Mouse (Mus musculus) left cerebral cortex, adult 18-20 months (tissue): Measurements from ENCODE around the gene Stk10. TPM values are rescaled to one million over a fixed set of nuclear protein-coding genes. Genes with fewer than 3 reads are reported as not detected.
"Not testable (repeated sequence)": the region's sequence is repeated elsewhere in the genome, so short reads cannot be mapped to it uniquely, and the experiment has no call there.

ENCODE experiments used
- DNase-seq, 2 experiments: peaks; one replicate each; pipeline ENCODE4 v3.0.0; 2021 to 2022; ENCODE audit warnings: low spot score in 2 of 2, mixed read lengths in 1 of 2
- long read RNA-seq, 2 experiments: library from polyadenylated mRNA; stranded (forward); transcript quantifications; one replicate each; pipeline ENCODE4 v2.0.0; 2021
- total RNA-seq, 2 experiments: library from RNA; stranded (reverse); gene quantifications; 2 replicates each; pipeline ENCODE4 v1.2.3; 2021

Stk10 gene
- 1 to 10 TPM; 8.4 to 9.5 TPM for total RNA-seq
- long read RNA-seq, experiment 1, partial matches to known transcripts, result 0 of 5 reads
- long read RNA-seq, experiment 1, other reads (novel, unspliced or antisense), result 5 of 5 reads
- long read RNA-seq, experiment 2, partial matches to known transcripts, result 0 of 3 reads
- long read RNA-seq, experiment 2, other reads (novel, unspliced or antisense), result 3 of 3 reads

GRCm38 (mm10) chr11:32532765-32533481 is at the start of gene Stk10:
TSS of gene Stk10 (plus strand) at chr11:32533305.
- DNase-seq, result peak; percentile 85 to 91

- DNase-seq, result no peak
Measured at GRCm38 (mm10) chr11:32485290-32485689, 47.8 kb upstream of the Stk10 start.

GRCm38 (mm10) chr11:32486621-32487020 is 46.5 kb upstream of the Stk10 start:
- DNase-seq, result no peak

DNA sequence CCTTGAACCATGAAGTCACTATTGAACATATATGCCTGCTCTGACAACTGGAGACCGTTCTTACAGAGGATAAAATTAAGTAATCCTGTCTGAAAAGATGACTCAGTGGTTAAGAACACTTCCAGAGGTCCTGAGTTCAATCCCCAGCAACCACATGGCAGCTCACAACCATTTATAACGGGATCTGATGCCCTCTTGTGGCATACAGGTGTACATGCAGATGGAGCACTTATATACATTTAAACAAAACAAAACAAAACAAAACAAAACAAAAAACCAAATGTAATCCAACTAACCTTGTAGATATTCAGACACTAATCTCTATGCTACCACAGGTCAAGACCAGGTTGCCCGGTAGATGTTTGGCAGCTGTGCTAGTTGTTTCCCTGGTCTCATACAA is 45.6 kb upstream of the Stk10 start:
- DNase-seq, result no peak

DNA sequence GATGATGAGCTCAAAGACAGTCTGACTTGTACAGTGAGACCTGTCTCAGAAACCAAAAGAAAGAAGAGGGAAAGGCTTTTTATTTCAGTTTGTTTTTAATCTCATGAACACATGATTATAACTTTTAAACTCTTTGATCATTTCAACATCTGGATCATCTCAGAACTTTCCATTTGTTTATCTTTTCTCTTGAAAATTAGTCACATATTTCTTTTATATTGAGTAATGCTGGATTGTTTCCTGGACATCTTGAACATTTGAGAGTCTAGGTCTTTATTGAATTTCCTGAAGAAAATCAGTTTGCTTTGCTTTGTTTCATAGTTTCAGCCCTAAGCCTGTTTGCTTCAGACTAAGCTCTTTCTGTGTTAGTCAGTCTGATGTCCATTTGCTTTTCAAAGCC is 44.8 kb upstream of the Stk10 start:
- no peak for DNase-seq

- DNase-seq, result no peak
Measured at GRCm38 (mm10) chr11:32488808-32489670, 44.1 kb upstream of the Stk10 start.

GRCm38 (mm10) chr11:32491079-32491478 is 42.0 kb upstream of the Stk10 start:
- DNase-seq, result no peak

DNA sequence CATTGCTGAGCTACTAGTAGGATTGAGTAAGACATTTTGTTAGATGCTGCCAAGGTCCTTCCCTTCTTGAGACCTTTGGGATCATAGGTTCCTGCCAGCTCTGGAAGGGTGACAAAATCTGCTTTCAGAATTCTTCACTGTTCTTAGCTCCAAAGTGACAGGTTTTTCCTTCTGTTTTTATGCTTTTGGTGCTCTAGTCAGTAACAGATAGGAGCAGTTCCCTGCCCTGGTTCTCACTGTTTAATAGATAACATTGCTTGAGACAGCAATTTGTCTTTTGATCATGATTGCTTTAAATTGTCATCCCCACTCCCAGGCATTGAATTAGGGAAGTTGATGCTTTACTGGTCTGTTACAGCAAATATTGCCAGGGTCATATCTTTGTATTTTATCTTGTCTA is 39.8 kb upstream of the Stk10 start:
- DNase-seq, result no peak

DNA sequence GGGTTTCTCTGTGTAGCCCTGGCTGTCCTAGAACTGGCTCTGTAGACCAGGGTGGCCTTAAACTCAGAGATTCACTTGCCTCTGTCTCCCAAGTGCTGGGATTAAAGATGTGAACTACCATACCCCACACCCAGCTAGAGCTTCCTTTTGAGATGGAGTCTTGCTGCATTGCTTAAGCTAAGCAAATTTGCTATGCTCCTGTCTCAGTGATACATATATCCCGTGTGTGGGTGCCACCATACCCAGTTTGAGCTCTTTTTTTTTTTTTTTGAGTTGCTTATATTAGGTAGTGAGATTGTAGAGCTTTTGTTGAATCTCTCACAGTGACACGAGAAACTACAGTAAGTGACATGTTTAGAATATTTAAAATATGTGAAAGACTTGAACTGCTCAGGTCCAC is 37.8 kb upstream of the Stk10 start:
- no peak for DNase-seq

GRCm38 (mm10) chr11:32498757-32499535 is 34.2 kb upstream of the Stk10 start:
- peak; percentile 65 to 78 for DNase-seq

GRCm38 (mm10) chr11:32499931-32500330 is 33.2 kb upstream of the Stk10 start:
- no peak for DNase-seq

GRCm38 (mm10) chr11:32503711-32504110 is 29.4 kb upstream of the Stk10 start:
- no peak for DNase-seq

DNA sequence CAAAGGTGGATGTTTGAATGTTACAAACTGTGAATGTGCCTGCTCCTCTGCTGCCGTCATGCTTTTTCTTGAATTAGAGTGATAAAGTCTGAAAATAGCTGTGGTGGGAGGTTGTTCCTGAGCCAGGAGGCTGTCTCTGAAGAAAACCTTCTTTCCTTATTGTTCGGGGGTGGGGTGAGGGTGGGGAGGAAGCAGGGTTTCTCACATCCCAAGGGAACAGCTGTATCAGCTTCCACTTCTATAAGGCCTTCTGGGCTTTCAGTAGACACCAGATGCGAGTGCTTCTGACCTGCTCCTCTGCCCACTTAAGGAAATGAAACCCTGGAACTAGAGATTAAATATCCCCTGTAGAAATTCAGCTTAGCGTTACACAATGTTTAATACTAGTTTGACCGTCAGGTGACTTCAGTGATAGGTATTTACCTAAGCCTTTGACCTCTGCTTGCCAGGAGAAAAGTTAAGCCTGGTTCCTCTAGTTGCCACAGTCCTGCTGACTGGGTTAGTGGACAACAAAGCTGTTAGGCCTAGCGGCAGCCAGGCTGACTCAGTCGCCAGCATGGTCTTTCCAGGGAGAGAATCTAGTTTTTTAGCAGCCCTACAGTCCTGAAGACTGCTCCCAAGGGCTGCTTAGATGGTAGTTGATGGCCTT is 27.9 kb upstream of the Stk10 start:
- DNase-seq, result no peak

DNA sequence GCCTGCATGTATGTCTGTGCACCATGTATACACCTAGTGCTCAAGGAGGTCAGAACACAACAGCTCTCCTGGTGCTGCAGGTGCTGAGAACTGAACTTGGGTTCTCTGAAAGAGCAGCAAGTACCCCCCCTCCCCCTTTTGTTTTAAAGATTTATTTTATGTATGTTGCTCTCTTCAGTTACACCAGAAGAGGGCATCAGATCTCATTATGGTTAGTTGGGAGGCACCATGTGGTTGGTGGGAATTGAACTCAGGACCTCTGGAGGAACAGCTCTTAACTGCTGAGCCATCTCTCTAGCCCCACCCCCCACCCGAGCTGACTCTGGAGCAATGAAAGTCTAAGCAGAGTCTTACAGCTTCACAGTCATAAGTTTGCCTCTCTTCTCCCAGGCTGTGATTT is 22.2 kb upstream of the Stk10 start:
- DNase-seq, result no peak

DNA sequence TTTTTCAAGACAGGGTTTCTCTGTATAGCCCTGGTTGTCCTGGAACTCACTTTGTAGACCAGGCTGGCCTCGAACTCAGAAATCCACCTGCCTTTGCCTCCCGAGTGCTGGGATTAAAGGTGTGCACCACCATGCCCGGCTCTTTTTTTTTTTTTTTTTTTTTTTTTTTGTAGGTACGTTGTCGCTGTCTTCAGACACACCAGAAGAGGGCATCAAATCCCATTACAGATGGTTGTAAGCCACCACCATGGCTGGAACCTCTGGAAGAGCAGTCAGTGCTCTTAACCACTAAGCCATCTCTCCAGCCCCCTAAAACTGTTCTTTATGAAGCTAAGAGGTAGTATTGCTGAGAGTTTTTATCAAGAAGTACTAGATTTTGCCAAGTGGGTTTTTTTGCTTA is 18.3 kb upstream of the Stk10 start:
- not testable (repeated sequence) for DNase-seq

- no peak for DNase-seq
Measured at GRCm38 (mm10) chr11:32516091-32516490, 17.0 kb upstream of the Stk10 start.

DNA sequence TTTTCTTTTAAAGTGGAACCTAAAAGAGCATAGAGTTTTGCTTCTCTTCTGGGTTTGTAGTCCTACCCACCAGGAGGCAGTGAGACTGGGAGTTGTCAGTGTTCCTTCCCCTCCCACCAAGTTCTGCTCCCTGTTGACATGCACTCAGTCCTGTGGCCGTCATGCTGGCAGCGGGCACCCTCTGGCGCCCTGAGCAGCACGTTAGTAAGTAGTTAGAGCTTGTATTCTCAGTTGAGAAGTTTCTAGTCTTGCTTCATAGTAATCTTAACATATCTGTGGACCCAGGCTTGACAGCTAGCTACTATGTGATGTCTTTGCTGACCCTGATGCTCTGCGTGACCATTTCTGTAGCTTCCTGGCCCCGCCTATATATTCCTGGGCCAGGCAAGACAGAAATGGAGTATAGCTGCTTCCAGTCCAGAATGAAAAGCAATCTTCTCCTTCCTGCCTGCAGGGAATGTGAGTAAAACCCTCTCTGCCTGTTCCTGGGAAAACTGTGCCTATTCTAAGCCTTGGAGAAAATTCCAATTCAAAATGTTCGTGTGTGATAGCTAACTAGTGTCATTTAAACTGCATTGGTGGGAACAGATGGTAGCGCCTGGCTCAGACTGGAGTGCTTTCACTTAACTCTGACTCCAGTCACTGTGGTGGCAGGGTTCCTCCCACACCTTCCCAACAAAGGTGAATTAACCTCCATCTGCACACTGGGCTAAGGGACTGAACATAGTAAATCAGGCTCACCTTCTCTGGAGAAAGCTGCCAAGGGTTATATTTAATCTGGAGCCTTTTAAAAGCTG is 16.0 kb upstream of the Stk10 start:
- peak; percentile 43 to 63 for DNase-seq

DNA sequence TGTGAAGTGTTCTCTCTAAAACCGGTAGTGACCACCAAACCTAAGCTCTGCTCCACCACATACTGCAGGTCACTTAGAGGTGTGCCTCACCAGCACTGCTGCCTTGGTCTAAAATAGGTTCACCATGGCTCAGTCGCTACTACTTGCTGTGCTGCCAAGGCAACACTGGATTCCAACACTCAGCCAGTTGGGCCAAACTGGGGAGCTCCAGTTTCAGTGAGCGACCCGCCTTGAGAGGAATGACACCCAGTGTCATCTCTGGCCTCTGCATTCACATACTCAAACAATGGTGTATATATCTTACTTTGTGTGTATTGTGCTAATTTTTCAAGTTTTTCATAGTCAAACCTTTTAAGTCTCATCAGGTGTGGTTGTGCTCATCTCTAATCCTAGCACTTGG is 14.3 kb upstream of the Stk10 start:
- DNase-seq, result no peak

DNA sequence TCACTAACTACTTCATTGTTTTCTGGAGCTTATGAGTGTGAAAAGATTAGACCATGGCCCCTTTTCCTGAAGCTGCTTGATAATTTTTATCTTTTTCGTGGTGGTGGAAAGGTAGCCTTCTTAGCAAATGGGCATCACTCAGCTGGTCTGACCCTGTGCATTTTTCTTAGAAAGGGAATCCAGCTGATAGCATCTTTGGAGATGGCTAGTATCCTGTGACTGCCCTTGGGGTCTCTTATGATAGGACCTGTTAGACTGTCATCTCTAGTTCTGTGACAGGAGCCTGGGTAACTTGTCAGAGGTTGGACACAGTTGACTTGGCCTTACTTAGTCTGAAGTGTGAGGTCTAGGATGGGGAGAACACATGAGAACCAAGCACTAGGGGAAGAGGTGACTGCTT is 13.8 kb upstream of the Stk10 start:
- no peak for DNase-seq

GRCm38 (mm10) chr11:32521246-32521645 is 11.9 kb upstream of the Stk10 start:
- no peak for DNase-seq
